Mouse (Mus musculus): ENCODE measurements around the gene Myo18a. TPM values are rescaled to one million over a fixed set of nuclear protein-coding genes. Genes with fewer than 3 reads are reported as not detected.

Myo18a gene
- polyA plus RNA-seq, 1 experiment from 2014 or later, result 52.5 TPM

GRCm38 (mm10) chr11:77777436-77777835 is 14.4 kb downstream of the Myo18a start:
- WGBS, result 95% methylated on average over 17 of the region's 17 CpGs
- H3K27ac ChIP-seq (replicated peaks), result no peak overlapping the region
- no peak for ATAC-seq (replicated peaks)
- peaks cover 19% of the 10 kb centered on the region for H3K36me3 ChIP-seq
- no peak overlapping the region for H3K4me3 ChIP-seq
- no peak overlapping the region for H3K4me2 ChIP-seq (replicated peaks)
- no peaks in the 10 kb centered on the region for H3K9me3 ChIP-seq
- H3K9ac ChIP-seq (replicated peaks), result no peak overlapping the region
- H3K4me1 ChIP-seq, result peaks cover 9% of the 10 kb centered on the region
- no peaks in the 10 kb centered on the region for H3K27me3 ChIP-seq

- ATAC-seq (replicated peaks), result no peak
- WGBS, result 91% methylated on average over 17 of the region's 17 CpGs
- Histone ChIP-seq H3K36me3 (peaks cover 19% of the 10 kb centered on the region), H3K9me3 (no peaks in the 10 kb centered on the region), H3K27me3 (no peaks in the 10 kb centered on the region), H3K27ac (replicated peaks) (no peak overlapping the region), H3K4me3 (no peak overlapping the region), H3K9ac (replicated peaks) (no peak overlapping the region), H3K4me1 (peaks cover 9% of the 10 kb centered on the region), H3K4me2 (replicated peaks) (no peak overlapping the region)
Observed at GRCm38 (mm10) chr11:77777937-77778336, 14.9 kb downstream of the Myo18a start.

DNA sequence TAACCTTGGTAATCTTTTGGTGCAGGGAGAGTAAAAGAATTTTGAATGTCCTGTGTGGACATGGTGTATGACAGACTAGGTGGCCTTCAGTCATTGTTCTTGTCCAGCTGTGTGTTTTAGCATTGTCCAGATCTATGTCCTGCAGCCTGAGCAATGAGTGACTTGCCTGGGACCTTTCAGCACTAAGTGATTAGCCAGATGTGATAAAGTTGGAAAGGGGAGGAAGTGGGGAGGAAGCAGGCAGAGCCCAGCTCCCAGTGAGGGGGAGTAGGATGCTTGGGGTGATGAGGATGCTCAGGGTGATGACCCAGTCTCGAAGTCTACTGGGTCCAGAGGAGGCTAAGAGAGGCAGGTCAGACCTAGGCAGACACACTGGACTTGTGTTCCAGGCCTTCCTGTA is 16.2 kb downstream of the Myo18a start:
- Histone ChIP-seq H3K36me3 (peaks cover 19% of the 10 kb centered on the region), H3K27me3 (no peaks in the 10 kb centered on the region), H3K9me3 (no peaks in the 10 kb centered on the region), H3K27ac (replicated peaks) (no peak overlapping the region), H3K4me3 (no peak overlapping the region), H3K4me2 (replicated peaks) (no peak overlapping the region), H3K4me1 (peaks cover 22% of the 10 kb centered on the region), H3K9ac (replicated peaks) (no peak overlapping the region)
- no peak for ATAC-seq (replicated peaks)
- WGBS, result 86% methylated on average over 1 of the region's 1 CpGs

DNA sequence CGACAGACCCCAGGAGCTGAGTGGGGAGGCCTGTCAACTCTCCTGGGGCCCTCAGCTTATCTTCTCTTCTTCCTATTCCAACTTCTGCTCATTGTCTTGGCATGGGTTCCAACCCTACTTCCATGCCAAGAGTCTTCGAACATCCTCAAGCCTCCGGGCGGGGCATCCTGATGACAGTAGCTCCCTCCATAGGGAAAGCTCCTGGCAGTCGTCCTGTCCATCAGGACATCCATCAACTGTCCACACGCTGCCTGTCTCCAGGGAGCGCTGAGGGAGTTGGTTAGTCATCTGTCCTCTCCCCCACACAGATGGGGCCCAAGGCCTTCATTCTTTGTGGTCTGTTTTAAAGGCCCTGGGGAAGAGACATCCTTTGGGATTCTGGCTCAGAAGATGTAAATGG is 18.0 kb downstream of the Myo18a start:
- WGBS, result 88% methylated on average over 7 of the region's 7 CpGs
- Histone ChIP-seq H3K9ac (replicated peaks) (no peak overlapping the region), H3K4me2 (replicated peaks) (no peak overlapping the region), H3K9me3 (no peaks in the 10 kb centered on the region), H3K36me3 (peaks cover 19% of the 10 kb centered on the region), H3K4me1 (peaks cover 34% of the 10 kb centered on the region), H3K27ac (replicated peaks) (no peak overlapping the region), H3K4me3 (no peak overlapping the region), H3K27me3 (no peaks in the 10 kb centered on the region)
- ATAC-seq (replicated peaks), result no peak

DNA sequence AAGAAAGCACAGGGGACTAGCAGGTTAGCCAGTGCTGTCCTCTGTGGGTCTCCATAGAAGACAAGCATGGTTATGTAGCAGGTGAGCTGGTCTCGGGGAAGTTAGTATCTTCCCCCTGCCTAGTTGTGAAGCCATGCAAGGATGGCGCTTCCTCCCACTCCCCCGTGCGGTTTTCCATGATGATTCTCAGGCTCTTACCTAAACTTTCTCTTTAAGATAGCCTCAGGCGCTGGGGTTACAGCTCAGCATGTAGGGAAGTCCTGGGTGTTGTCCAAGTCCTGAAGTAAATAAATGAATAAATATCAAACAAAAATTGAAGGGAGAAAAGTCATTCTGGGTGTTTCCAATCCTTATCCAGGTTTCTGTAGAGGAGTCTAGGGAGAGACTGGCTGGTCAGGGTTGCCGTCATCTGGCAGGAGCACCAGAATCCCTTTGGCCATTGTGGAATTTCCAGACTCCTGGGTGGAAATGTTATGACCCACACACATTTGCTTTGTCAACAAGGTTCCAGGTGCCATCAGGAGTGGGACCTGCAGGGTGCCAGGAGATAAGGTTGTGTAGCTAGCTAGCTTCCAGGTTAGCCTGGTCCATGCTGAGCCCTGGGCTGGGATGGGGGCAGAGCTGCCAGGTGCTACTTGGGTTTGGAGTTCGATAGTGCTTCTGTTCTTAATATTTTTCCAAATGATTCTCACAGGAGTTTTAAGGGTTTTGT is 19.2 kb downstream of the Myo18a start:
- H3K27ac ChIP-seq (replicated peaks), result no peak overlapping the region
- ATAC-seq (replicated peaks), result no peak
- no peak overlapping the region for H3K9ac ChIP-seq (replicated peaks)
- H3K36me3 ChIP-seq, result peaks cover 15% of the 10 kb centered on the region
- peaks cover 39% of the 10 kb centered on the region for H3K4me1 ChIP-seq
- 88% methylated on average over 7 of the region's 7 CpGs for whole genome bisulfite sequencing
- no peak overlapping the region for H3K4me2 ChIP-seq (replicated peaks)
- no peaks in the 10 kb centered on the region for H3K9me3 ChIP-seq
- H3K27me3 ChIP-seq, result no peaks in the 10 kb centered on the region
- no peak overlapping the region for H3K4me3 ChIP-seq

- no peak for ATAC-seq (replicated peaks)
- Histone ChIP-seq H3K4me1 (peaks cover 39% of the 10 kb centered on the region), H3K36me3 (peaks cover 5% of the 10 kb centered on the region; the same call in 1 of the 2 replicates), H3K9me3 (no peaks in the 10 kb centered on the region), H3K27ac (replicated peaks) (peak overlapping the region; percentile 50), H3K27me3 (no peaks in the 10 kb centered on the region), H3K9ac (replicated peaks) (no peak overlapping the region), H3K4me2 (replicated peaks) (no peak overlapping the region), H3K4me3 (no peak overlapping the region)
- 57% methylated on average over 10 of the region's 10 CpGs for WGBS
Observed at GRCm38 (mm10) chr11:77783211-77783746, 20.2 kb downstream of the Myo18a start.

DNA sequence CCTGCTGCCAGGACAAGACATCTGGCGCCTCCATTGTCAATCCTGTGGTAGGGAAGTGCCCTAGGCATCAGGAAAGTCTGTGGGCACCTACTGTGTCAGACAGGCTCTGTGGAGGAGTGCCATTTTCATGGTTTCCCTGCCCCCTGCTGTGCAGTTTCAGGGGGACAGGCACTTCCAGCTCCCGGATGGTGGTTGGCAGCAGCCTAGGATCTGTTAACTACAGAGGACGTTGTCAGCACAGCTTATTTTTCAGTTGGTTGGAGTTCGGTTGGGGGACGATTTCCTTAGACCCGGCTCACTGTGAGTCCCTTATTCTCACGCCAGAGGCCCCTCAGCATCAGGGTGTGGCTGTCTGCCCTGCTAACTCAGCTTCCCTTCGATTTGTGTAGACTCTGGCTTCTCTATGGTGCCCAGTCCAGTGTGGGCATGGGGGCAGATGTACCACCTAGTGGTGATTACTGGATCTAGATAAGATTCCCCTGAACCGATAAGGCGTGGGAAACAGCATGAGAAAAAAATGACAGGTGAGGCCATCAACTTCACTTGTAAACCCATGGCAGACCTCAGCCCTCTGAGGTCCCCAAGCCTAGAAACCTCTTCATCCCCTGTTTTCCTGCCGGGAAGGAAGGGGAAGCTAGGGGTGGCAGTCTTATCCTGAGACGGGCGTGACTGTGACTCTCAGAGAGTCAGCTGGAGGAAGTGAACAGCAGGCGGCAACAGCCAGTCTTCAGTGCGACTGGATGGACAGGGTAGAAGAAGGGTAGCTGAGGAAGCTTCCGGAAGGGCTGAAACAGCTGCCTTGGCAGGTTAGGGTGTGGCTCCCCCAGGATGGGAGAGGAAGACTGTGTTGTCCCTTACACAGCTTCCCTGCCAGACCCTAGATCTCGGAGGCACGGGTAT is 21.0 kb downstream of the Myo18a start:
- no peak overlapping the region for H3K9ac ChIP-seq (replicated peaks)
- no peak overlapping the region for H3K4me3 ChIP-seq
- peak overlapping the region; percentile 50 for H3K27ac ChIP-seq (replicated peaks)
- H3K4me1 ChIP-seq, result peaks cover 39% of the 10 kb centered on the region
- no peaks in the 10 kb centered on the region for H3K9me3 ChIP-seq
- no peak for ATAC-seq (replicated peaks)
- H3K4me2 ChIP-seq (replicated peaks), result no peak overlapping the region
- no peaks in the 10 kb centered on the region for H3K27me3 ChIP-seq
- 0 out of 2 replicates have a peak, but pooled peaks cover 3% of the 10 kb centered on the region for H3K36me3 ChIP-seq
- 60% methylated on average over 18 of the region's 18 CpGs for WGBS

DNA sequence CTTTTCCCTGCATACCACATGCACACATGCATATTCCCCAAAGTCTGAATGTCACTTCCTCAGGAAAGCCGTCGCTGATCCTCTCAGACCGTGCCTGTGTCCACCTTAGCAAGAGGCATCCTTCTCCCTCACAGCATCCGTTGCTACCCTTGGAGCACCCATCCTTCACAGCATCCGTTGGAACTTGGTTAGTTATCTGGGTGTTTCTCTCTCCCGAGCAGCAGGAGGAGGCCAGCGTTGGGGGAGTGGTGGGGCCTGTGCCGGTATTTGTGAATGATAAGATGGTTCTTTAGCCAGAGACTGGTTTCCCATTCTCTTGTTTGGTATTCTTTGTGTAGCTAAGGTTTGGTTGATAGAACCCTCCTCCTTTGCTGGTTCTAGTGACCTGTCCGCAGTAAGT is 21.8 kb downstream of the Myo18a start:
- Histone ChIP-seq H3K9me3 (no peaks in the 10 kb centered on the region), H3K4me3 (no peak overlapping the region), H3K27me3 (no peaks in the 10 kb centered on the region), H3K4me1 (peaks cover 44% of the 10 kb centered on the region), H3K9ac (replicated peaks) (no peak overlapping the region), H3K4me2 (replicated peaks) (no peak overlapping the region), H3K27ac (replicated peaks) (peak overlapping the region; percentile 50; the same call in 1 of the 2 replicates), H3K36me3 (0 out of 2 replicates have a peak, but pooled peaks cover 3% of the 10 kb centered on the region)
- no peak for ATAC-seq (replicated peaks)
- 86% methylated on average over 9 of the region's 9 CpGs for WGBS

GRCm38 (mm10) chr11:77785396-77785767 is 22.3 kb downstream of the Myo18a start:
- H3K36me3 ChIP-seq, result 0 out of 2 replicates have a peak, but pooled peaks cover 2% of the 10 kb centered on the region
- ATAC-seq (replicated peaks), result no peak
- 23% methylated on average over 5 of the region's 5 CpGs for WGBS
- H3K27me3 ChIP-seq, result no peaks in the 10 kb centered on the region
- no peaks in the 10 kb centered on the region for H3K9me3 ChIP-seq
- H3K4me3 ChIP-seq, result no peak overlapping the region
- no peak overlapping the region for H3K9ac ChIP-seq (replicated peaks)
- H3K27ac ChIP-seq (replicated peaks), result peak overlapping the region; percentile 46
- no peak overlapping the region for H3K4me2 ChIP-seq (replicated peaks)
- peaks cover 49% of the 10 kb centered on the region for H3K4me1 ChIP-seq

DNA sequence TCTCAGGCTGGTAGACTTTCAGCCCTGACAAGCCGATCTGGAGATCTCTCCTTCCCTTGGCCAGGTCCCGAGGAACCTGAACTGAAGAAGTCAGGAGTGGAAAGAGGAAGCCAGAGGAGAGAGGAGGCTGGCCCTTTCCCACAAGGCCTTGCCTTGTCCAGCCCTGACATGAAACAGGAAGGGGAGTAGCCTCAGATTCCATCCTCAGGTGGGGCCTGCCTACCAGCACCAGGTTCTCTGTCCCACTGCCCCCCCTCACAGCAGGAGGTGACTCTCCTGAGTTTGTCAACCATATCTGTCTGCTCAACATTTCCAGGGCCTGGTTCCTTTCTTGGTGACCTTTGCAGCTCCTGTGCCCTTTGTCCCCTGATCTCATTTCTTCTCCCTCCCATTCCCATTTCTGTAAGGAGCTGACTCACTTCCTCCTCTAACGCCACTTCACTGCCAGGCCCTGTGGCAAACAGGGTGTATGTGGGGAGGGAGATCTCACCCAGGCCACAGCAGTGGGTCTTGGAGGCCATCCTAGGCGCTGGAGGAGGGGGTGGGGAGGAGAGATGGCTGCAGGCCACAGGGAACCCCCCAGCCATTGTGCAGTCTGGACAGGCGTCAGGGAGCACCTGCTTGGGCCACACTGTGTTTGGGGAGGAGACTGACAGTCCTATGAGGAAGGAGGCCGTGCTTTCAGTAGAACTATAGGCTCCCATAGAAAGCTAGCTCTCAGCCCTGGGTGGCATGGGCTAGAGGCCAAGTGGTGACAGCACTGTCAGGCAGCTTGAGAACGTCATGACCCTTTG is 22.9 kb downstream of the Myo18a start:
- Histone ChIP-seq H3K4me3 (no peak overlapping the region), H3K4me2 (replicated peaks) (no peak overlapping the region), H3K27me3 (no peaks in the 10 kb centered on the region), H3K36me3 (no peaks in the 10 kb centered on the region), H3K4me1 (peaks cover 55% of the 10 kb centered on the region), H3K9me3 (no peaks in the 10 kb centered on the region), H3K27ac (replicated peaks) (peak overlapping the region; percentile 46), H3K9ac (replicated peaks) (no peak overlapping the region)
- ATAC-seq (replicated peaks), result peak; percentile 49; the same call in 1 of the 2 replicates
- 40% methylated on average over 7 of the region's 7 CpGs for WGBS

GRCm38 (mm10) chr11:77787707-77788106 is 24.7 kb downstream of the Myo18a start, which contains the start of gene Gm10277:
Gene Gm10277 (minus strand): TSS chr11:77787747.
- H3K4me1 ChIP-seq, result peaks cover 72% of the 10 kb centered on the region
- no peak for ATAC-seq (replicated peaks)
- no peaks in the 10 kb centered on the region for H3K9me3 ChIP-seq
- H3K4me2 ChIP-seq (replicated peaks), result no peak within 1 kb of the TSS
- H3K4me3 ChIP-seq, result no peak within 1 kb of the TSS
- H3K27me3 ChIP-seq, result no peaks in the 10 kb centered on the region
- no peak within 1 kb of the TSS for H3K9ac ChIP-seq (replicated peaks)
- H3K27ac ChIP-seq (replicated peaks), result peak within 1 kb of the TSS; percentile 46
- 80% methylated on average over 5 of the region's 5 CpGs for WGBS
- no peaks in the 10 kb centered on the region for H3K36me3 ChIP-seq
